Mouse (Mus musculus) forebrain, embryonic 14.5 days (tissue): ENCODE results near the gene Mylpf. TPM values are rescaled to one million over a fixed set of nuclear protein-coding genes. Genes with fewer than 3 reads are reported as not detected.

ENCODE experiments used
- ATAC-seq: fragments of 200-750 bp; cut with Nextera tagmentation; 2 replicates; pipeline ENCODE4 v1.8.0; 2017; ENCODE audit warnings: mild to moderate bottlenecking, moderate library complexity
- DNase-seq: peaks from one replicate; pipeline ENCODE4 v3.0.0-alpha.2; 2015; ENCODE audit warnings: low spot score
- H3K27ac ChIP-seq: fragments of 300-500 bp; sonication (generic); 2 replicates; pipeline ENCODE4 v1.5.1; 2014; ENCODE audit warnings: low read depth, mild to moderate bottlenecking, control low read depth, low read length, moderate library complexity
- H3K27me3 ChIP-seq: fragments of 300-500 bp; sonication (generic); replicated peaks from 2 replicates; pipeline ENCODE4 v1.6.1; 2014; ENCODE audit warnings: low read length, control low read depth, mixed read lengths; ENCODE audit not compliant: control insufficient read depth, insufficient read depth
- H3K36me3 ChIP-seq: fragments of 300-500 bp; sonication (generic); 2 replicates; pipeline ENCODE4 v1.6.1; 2014; ENCODE audit warnings: low read length, control low read depth; ENCODE audit not compliant: control insufficient read depth, insufficient read depth
- H3K4me1 ChIP-seq: fragments of 300-500 bp; sonication (generic); 2 replicates; pipeline ENCODE4 v1.6.1; 2014; ENCODE audit warnings: antibody characterized with exemption, low read length, control low read depth; ENCODE audit not compliant: control insufficient read depth, insufficient read depth
- H3K4me2 ChIP-seq: fragments of 300-500 bp; sonication (generic); 2 replicates; pipeline ENCODE4 v1.6.1; 2014; ENCODE audit warnings: mild to moderate bottlenecking, control low read depth, low read length
- H3K4me3 ChIP-seq: fragments of 300-500 bp; sonication (generic); 2 replicates; pipeline ENCODE4 v1.5.1; 2014; ENCODE audit warnings: low read depth, low read length, control low read depth
- H3K9ac ChIP-seq: fragments of 300-500 bp; sonication (generic); 2 replicates; pipeline ENCODE4 v1.6.1; 2014; ENCODE audit warnings: mild to moderate bottlenecking, low read length, control low read depth, moderate library complexity
- H3K9me3 ChIP-seq: fragments of 300-500 bp; sonication (generic); replicated peaks from 2 replicates; pipeline ENCODE4 v1.6.1; 2016; ENCODE audit warnings: low read length, control low read depth, mixed read lengths; ENCODE audit not compliant: control insufficient read depth
- WGBS: fragments of 180-500 bp; shearing (Covaris S2); extraction: QIAGEN DNeasy Blood & Tissue Kit; methylation state at CpG from one replicate; pipeline ENCODE4 v1.1.7; 2014; 5-methylcytosine and 5-hydroxymethylcytosine counted together
- polyA plus RNA-seq: library from polyadenylated mRNA; unstranded; fragments of >200 nt; fragmentation: Nextera tagmentation; extraction: Ambion mirVana; gene quantifications from 2 replicates; pipeline ENCODE4 v1.2.1, GENCODE M21; 2014

Mylpf gene
- polyA plus RNA-seq, 1 experiment from 2014 or later: 5.3 TPM

- no peak overlapping the region for H3K27ac ChIP-seq
- no peak overlapping the region for H3K9ac ChIP-seq
- 73% methylated on average over 8 of the region's 8 CpGs for WGBS
- DNase-seq (no peak), ATAC-seq (no peak)
- H3K27me3 ChIP-seq: no peaks in the 10 kb centered on the region
- peak overlapping the region; percentile 70 for H3K4me2 ChIP-seq
- H3K36me3 ChIP-seq: peaks cover 20% of the 10 kb centered on the region
- no peaks in the 10 kb centered on the region for H3K4me1 ChIP-seq
- peak overlapping the region; percentile 59 for H3K4me3 ChIP-seq
- no peaks in the 10 kb centered on the region for H3K9me3 ChIP-seq
Observed at GRCm38 (mm10) chr7:127259186-127259905, 50.7 kb downstream of the Mylpf start.

- H3K27me3 ChIP-seq: no peaks in the 10 kb centered on the region
- peaks cover 20% of the 10 kb centered on the region for H3K36me3 ChIP-seq
- no peak within 1 kb of the TSS for H3K27ac ChIP-seq
- H3K9ac ChIP-seq: peak within 1 kb of the TSS; percentile 70
- H3K9me3 ChIP-seq: no peaks in the 10 kb centered on the region
- H3K4me1 ChIP-seq: no peaks in the 10 kb centered on the region
- peak; percentile 99 for ATAC-seq
- peak within 1 kb of the TSS; percentile 70 for H3K4me2 ChIP-seq
- peak; percentile 99 for DNase-seq
- WGBS: under 1% methylated on average over 50 of the region's 50 CpGs
- peak within 1 kb of the TSS; percentile 59 for H3K4me3 ChIP-seq
Observed at GRCm38 (mm10) chr7:127260309-127261111, 51.8 kb downstream of the Mylpf start, which contains the start of gene Dctpp1. Gene Dctpp1 (minus strand): TSS chr7:127260709.

- Histone ChIP-seq H3K27ac (no peak overlapping the region), H3K4me3 (no peak overlapping the region), H3K27me3 (no peaks in the 10 kb centered on the region), H3K36me3 (peaks cover 4% of the 10 kb centered on the region), H3K4me1 (no peaks in the 10 kb centered on the region), H3K9ac (no peak overlapping the region), H3K4me2 (no peak overlapping the region), H3K9me3 (no peaks in the 10 kb centered on the region)
- no peak for DNase-seq
- 83% methylated on average over 10 of the region's 10 CpGs for WGBS
- no peak for ATAC-seq
Observed at GRCm38 (mm10) chr7:127262218-127262961, 53.7 kb downstream of the Mylpf start.

GRCm38 (mm10) chr7:127263526-127263925 is 54.8 kb downstream of the Mylpf start:
- no peaks in the 10 kb centered on the region for H3K36me3 ChIP-seq
- ATAC-seq (no peak), DNase-seq (no peak)
- 91% methylated on average over 3 of the region's 3 CpGs for WGBS
- H3K9ac ChIP-seq: no peak overlapping the region
- H3K4me2 ChIP-seq: no peak overlapping the region
- H3K9me3 ChIP-seq: no peaks in the 10 kb centered on the region
- H3K4me1 ChIP-seq: no peaks in the 10 kb centered on the region
- H3K27me3 ChIP-seq: no peaks in the 10 kb centered on the region
- H3K27ac ChIP-seq: no peak overlapping the region
- H3K4me3 ChIP-seq: no peak overlapping the region

Other genes with a start within 250 kb of the Mylpf start
- 92.4 and 96.0 TPM in 2 replicates for gene Cdipt, start 233.0 kb upstream of the Mylpf start, polyA plus RNA-seq
- gene Cdiptos, start 232.8 kb upstream of the Mylpf start, polyA plus RNA-seq: 0.51 and 1.0 TPM in 2 replicates
- 1.8 and 2.7 TPM in 2 replicates for gene Mvp, start 194.3 kb upstream of the Mylpf start, polyA plus RNA-seq
- 0.34 and 0.74 TPM in 2 replicates for gene Pagr1b, start 192.4 kb upstream of the Mylpf start, polyA plus RNA-seq
- gene Pagr1a, start 191.5 kb upstream of the Mylpf start, polyA plus RNA-seq: 22.3 and 25.1 TPM in 2 replicates
- gene Gm42742, start 187.8 kb upstream of the Mylpf start, polyA plus RNA-seq: 65.0 and 68.5 TPM in 2 replicates
- 13.7 and 20.1 TPM in 2 replicates for gene Prrt2, start 187.7 kb upstream of the Mylpf start, polyA plus RNA-seq
- gene Maz, start 181.9 kb upstream of the Mylpf start, polyA plus RNA-seq: 53.1 and 54.1 TPM in 2 replicates
- gene Kif22, start 166.4 kb upstream of the Mylpf start, polyA plus RNA-seq: 75.9 and 91.8 TPM in 2 replicates
- gene Zg16, start 121.6 kb upstream of the Mylpf start, polyA plus RNA-seq: not detected in 2 replicates
- gene AI467606, start 117.5 kb upstream of the Mylpf start, polyA plus RNA-seq: 1.5 and 2.2 TPM in 2 replicates
- gene Qprt, start 86.7 kb upstream of the Mylpf start, polyA plus RNA-seq: 0.66 and 0.91 TPM in 2 replicates
- gene Spn, start 71.1 kb upstream of the Mylpf start, polyA plus RNA-seq: not detected in 2 replicates
- gene Cd2bp2, start 12.8 kb upstream of the Mylpf start, polyA plus RNA-seq: 73.6 and 78.6 TPM in 2 replicates
- 13.6 and 13.7 TPM in 2 replicates for gene Tbc1d10b, start 422 bp upstream of the Mylpf start, polyA plus RNA-seq
- 29.4 and 36.7 TPM in 2 replicates for gene Zfp553, start 24.2 kb downstream of the Mylpf start, polyA plus RNA-seq
- gene Sept1, start 24.2 kb downstream of the Mylpf start, polyA plus RNA-seq: 11.3 and 15.1 TPM in 2 replicates
- 53.2 and 57.4 TPM in 2 replicates for gene Zfp771, start 35.4 kb downstream of the Mylpf start, polyA plus RNA-seq
- gene Dctpp1, start 51.8 kb downstream of the Mylpf start, polyA plus RNA-seq: 169 and 219 TPM in 2 replicates
- gene Sephs2, start 65.2 kb downstream of the Mylpf start, polyA plus RNA-seq: 59.4 and 62.5 TPM in 2 replicates
- gene Itgal, start 87.4 kb downstream of the Mylpf start, polyA plus RNA-seq: 0.17 and 0.23 TPM in 2 replicates
- 3.5 and 3.6 TPM in 2 replicates for gene Zfp768, start 136.7 kb downstream of the Mylpf start, polyA plus RNA-seq
- gene Zfp747, start 167.2 kb downstream of the Mylpf start, polyA plus RNA-seq: 4.0 and 7.0 TPM in 2 replicates
- gene 9130019O22Rik, start 178.3 kb downstream of the Mylpf start, polyA plus RNA-seq: 5.5 and 6.6 TPM in 2 replicates
- 7.4 and 7.5 TPM in 2 replicates for gene E430018J23Rik, start 184.7 kb downstream of the Mylpf start, polyA plus RNA-seq
- gene Zfp764, start 197.9 kb downstream of the Mylpf start, polyA plus RNA-seq: 4.4 and 4.5 TPM in 2 replicates
- 32.9 and 36.1 TPM in 2 replicates for gene Zfp688, start 213.2 kb downstream of the Mylpf start, polyA plus RNA-seq
- gene Zfp689, start 240.3 kb downstream of the Mylpf start, polyA plus RNA-seq: 12.7 TPM in 2 replicates